Comparison of ENCODE assay signal across 7 mouse cellular contexts in the genomic region with DNA sequence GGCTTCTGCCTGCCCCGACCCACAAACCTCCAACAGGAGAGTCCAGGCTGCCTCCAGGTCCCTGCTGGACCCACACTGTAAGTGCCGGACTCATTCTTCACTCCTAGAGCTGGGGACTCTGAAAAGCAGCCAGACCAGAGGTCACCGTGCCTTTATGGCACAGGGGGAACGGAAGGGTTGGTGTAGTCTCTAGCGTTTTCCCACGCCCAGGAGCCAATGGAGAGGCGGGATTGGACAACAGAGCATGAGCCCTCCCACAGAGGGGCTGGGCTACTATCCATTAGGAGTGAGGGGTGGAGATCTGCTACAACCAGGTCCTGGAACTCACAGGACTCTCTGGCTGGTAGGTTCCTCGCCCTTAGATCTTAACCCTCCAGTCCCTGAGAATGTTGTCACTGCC. TPM values are rescaled to one million over a fixed set of nuclear protein-coding genes. Genes with fewer than 3 reads are reported as not detected.
DNase-seq lines count a peak whose midpoint lies in the region; ATAC-seq and TF ChIP-seq lines count a peak whose summit lies in the region.

No protein-coding gene starts in this region.

- peak overlapping the region; percentile 67 for H3K4me2 ChIP-seq in hindbrain, embryonic 16.5 days (ENCODE audit: low read length)
- H3K4me2 ChIP-seq in limb, embryonic 14.5 days (replicated peaks; ENCODE audit: low read depth, low read length, severe bottlenecking), result peak overlapping the region; percentile 54
- peak overlapping the region; percentile 61 for H3K4me2 ChIP-seq in midbrain, embryonic 14.5 days (ENCODE audit: low read length)

- peak overlapping the region; percentile 39 for H3K4me3 ChIP-seq in hindbrain, embryonic 16.5 days (ENCODE audit: low read length)
- H3K4me3 ChIP-seq in limb, embryonic 14.5 days (replicated peaks; ENCODE audit: low read length), result peak overlapping the region; percentile 28
- peak overlapping the region; percentile 33 for H3K4me3 ChIP-seq in midbrain, embryonic 14.5 days (replicated peaks; ENCODE audit: low read depth, low read length)

- TF ChIP-seq POLR2A in limb, embryonic 14.5 days (IDR thresholded peaks at IDR 0.05; ENCODE audit: borderline replicate concordance, extremely low read depth, insufficient read depth, insufficient read length), result no peak

- H3K4me1 ChIP-seq in hindbrain, embryonic 16.5 days (ENCODE audit: control insufficient read depth, insufficient read depth, low read depth, low read length), result peaks cover 9% of the 10 kb centered on the region
- peaks cover 8% of the 10 kb centered on the region for H3K4me1 ChIP-seq in limb, embryonic 14.5 days (ENCODE audit: control insufficient read depth, insufficient read depth, low read length)
- H3K4me1 ChIP-seq in midbrain, embryonic 14.5 days (ENCODE audit: control insufficient read depth, insufficient read depth, low read length), result peaks cover 20% of the 10 kb centered on the region

- peak overlapping the region; percentile 69 for H3K27ac ChIP-seq in hindbrain, embryonic 16.5 days (ENCODE audit: low read depth, low read length)
- no peak overlapping the region for H3K27ac ChIP-seq in limb, embryonic 14.5 days (replicated peaks; ENCODE audit: low read depth, low read length)
- peak overlapping the region; percentile 64 for H3K27ac ChIP-seq in midbrain, embryonic 14.5 days (replicated peaks; ENCODE audit: low read depth, low read length)

- POLR2A ChIA-PET in Patski (lab: Charles Lee), result no interaction called here

- H3K36me3 ChIP-seq in hindbrain, embryonic 16.5 days (ENCODE audit: control insufficient read depth, insufficient read depth, low read length), result no peaks in the 10 kb centered on the region
- no peaks in the 10 kb centered on the region for H3K36me3 ChIP-seq in limb, embryonic 14.5 days (ENCODE audit: control insufficient read depth, insufficient read depth, low read length)
- no peaks in the 10 kb centered on the region for H3K36me3 ChIP-seq in midbrain, embryonic 14.5 days (ENCODE audit: control insufficient read depth, insufficient read depth, low read length)

- no peak for TF ChIP-seq CTCF in Patski (IDR thresholded peaks at IDR 0.05)

- peak; percentile 58 for ATAC-seq in Patski
- peak; percentile 88 for ATAC-seq in hindbrain, embryonic 16.5 days
- ATAC-seq in limb, embryonic 14.5 days (ENCODE audit: low FRiP score, low read depth), result peak; percentile 89
- ATAC-seq in midbrain, embryonic 14.5 days (ENCODE audit: low FRiP score, low TSS enrichment), result peak; percentile 70; the same call in 1 of the 2 replicates

- CTCF ChIA-PET in Patski (lab: Charles Lee), result no interaction called here

- no peak for DNase-seq in Patski (ENCODE audit: low read depth, low spot score)
- peak; percentile 77 for DNase-seq in cerebellum, adult 9-11 months
- DNase-seq in gastrocnemius, postnatal 10 days, result peak; percentile 41
- peak; percentile 79 for DNase-seq in limb, embryonic 14.5 days (ENCODE audit: low spot score)
- DNase-seq in midbrain, embryonic 14.5 days, result peak; percentile 87
- peak; percentile 73 for DNase-seq in testis, postnatal 14 days (ENCODE audit: low spot score)

- H3K9ac ChIP-seq in hindbrain, embryonic 16.5 days (ENCODE audit: low read depth, low read length), result peak overlapping the region; percentile 56
- 0 out of 2 replicates have a peak overlapping the region, but pooled peaks have one; percentile 41 for H3K9ac ChIP-seq in limb, embryonic 14.5 days (ENCODE audit: low read depth, low read length, severe bottlenecking)
- H3K9ac ChIP-seq in midbrain, embryonic 14.5 days (replicated peaks; ENCODE audit: low read length), result peak overlapping the region; percentile 47

- WGBS in hindbrain, embryonic 16.5 days, result under 1% methylated on average over 8 of the region's 8 CpGs
- WGBS in limb, embryonic 14.5 days, result 2% methylated on average over 8 of the region's 8 CpGs
- WGBS in midbrain, embryonic 14.5 days, result under 1% methylated on average over 8 of the region's 8 CpGs

- H3K9me3 ChIP-seq in hindbrain, embryonic 16.5 days (ENCODE audit: control insufficient read depth, low read length), result no peaks in the 10 kb centered on the region
- H3K9me3 ChIP-seq in limb, embryonic 14.5 days (ENCODE audit: control insufficient read depth, low read length), result no peaks in the 10 kb centered on the region
- no peaks in the 10 kb centered on the region for H3K9me3 ChIP-seq in midbrain, embryonic 14.5 days (ENCODE audit: control insufficient read depth, low read length)

- H3K27me3 ChIP-seq in Patski, result peaks cover 23% of the 10 kb centered on the region
- H3K27me3 ChIP-seq in hindbrain, embryonic 16.5 days (replicated peaks; ENCODE audit: control insufficient read depth, insufficient read depth, low read length), result no peaks in the 10 kb centered on the region
- peaks cover 31% of the 10 kb centered on the region for H3K27me3 ChIP-seq in limb, embryonic 14.5 days (ENCODE audit: control insufficient read depth, insufficient read depth, low read length)
- no peaks in the 10 kb centered on the region for H3K27me3 ChIP-seq in midbrain, embryonic 14.5 days (ENCODE audit: control insufficient read depth, insufficient read depth, low read length)

- in situ Hi-C loops in Patski (cut with MboI; ENCODE audit: low pct_unique_long_range_greater_than_20kb), result no loop called here

RNA-seq across cellular contexts. Expression of a gene that starts 14.4 kb away (rescaled TPM):
- polyA plus RNA-seq in Patski (2021), result not detected
- under 1 TPM in 1 of 2 experiments, not detected in 1; 0.36 TPM for total RNA-seq in gastrocnemius, postnatal 10 days (2021)
- 146 and 167 TPM in 2 replicates for polyA plus RNA-seq in hindbrain, embryonic 16.5 days (2015; fragmentation: Nextera tagmentation; extraction: Ambion mirVana)
- polyA plus RNA-seq in limb, embryonic 14.5 days (2012; rRNA removed), result 0.60 and 1.6 TPM in 2 replicates
- polyA plus RNA-seq in limb, embryonic 14.5 days (2014; fragmentation: Nextera tagmentation; extraction: Ambion mirVana), result 0.30 and 0.77 TPM in 2 replicates
- 111 and 123 TPM in 2 replicates for polyA plus RNA-seq in midbrain, embryonic 14.5 days (2014; fragmentation: Nextera tagmentation; extraction: Ambion mirVana)

RNA-seq across cellular contexts. Expression of a gene that starts 17.6 kb away (rescaled TPM):
- 29.1 TPM for polyA plus RNA-seq in Patski (2021)
- 10 to 100 TPM; 26.1 to 28.7 TPM for total RNA-seq in gastrocnemius, postnatal 10 days (2021)
- 37.8 and 39.5 TPM in 2 replicates for polyA plus RNA-seq in hindbrain, embryonic 16.5 days (2015; fragmentation: Nextera tagmentation; extraction: Ambion mirVana)
- 76.3 and 86.2 TPM in 2 replicates for polyA plus RNA-seq in limb, embryonic 14.5 days (2012; rRNA removed)
- polyA plus RNA-seq in limb, embryonic 14.5 days (2014; fragmentation: Nextera tagmentation; extraction: Ambion mirVana), result 36.9 and 43.9 TPM in 2 replicates
- 30.6 and 38.8 TPM in 2 replicates for polyA plus RNA-seq in midbrain, embryonic 14.5 days (2014; fragmentation: Nextera tagmentation; extraction: Ambion mirVana)

RNA-seq across cellular contexts. Expression of a gene that starts 18.0 kb away (rescaled TPM):
- polyA plus RNA-seq in Patski (2021), result 0.13 TPM
- 1 to 10 TPM; 1.8 to 4.2 TPM for total RNA-seq in gastrocnemius, postnatal 10 days (2021)
- 0.23 and 0.27 TPM in 2 replicates for polyA plus RNA-seq in hindbrain, embryonic 16.5 days (2015; fragmentation: Nextera tagmentation; extraction: Ambion mirVana)
- 4.1 and 5.8 TPM in 2 replicates for polyA plus RNA-seq in limb, embryonic 14.5 days (2012; rRNA removed)
- polyA plus RNA-seq in limb, embryonic 14.5 days (2014; fragmentation: Nextera tagmentation; extraction: Ambion mirVana), result 0.87 and 0.99 TPM in 2 replicates
- polyA plus RNA-seq in midbrain, embryonic 14.5 days (2014; fragmentation: Nextera tagmentation; extraction: Ambion mirVana), result not detected in 2 replicates

RNA-seq across cellular contexts. Expression of a gene that starts 47.4 kb away (rescaled TPM):
- polyA plus RNA-seq in Patski (2021), result 31.6 TPM
- 100 to 1,000 TPM; 121 to 143 TPM for total RNA-seq in gastrocnemius, postnatal 10 days (2021)
- polyA plus RNA-seq in hindbrain, embryonic 16.5 days (2015; fragmentation: Nextera tagmentation; extraction: Ambion mirVana), result 67.8 and 80.1 TPM in 2 replicates
- 24.3 and 33.6 TPM in 2 replicates for polyA plus RNA-seq in limb, embryonic 14.5 days (2012; rRNA removed)
- polyA plus RNA-seq in limb, embryonic 14.5 days (2014; fragmentation: Nextera tagmentation; extraction: Ambion mirVana), result 48.0 and 51.8 TPM in 2 replicates
- 52.1 and 53.2 TPM in 2 replicates for polyA plus RNA-seq in midbrain, embryonic 14.5 days (2014; fragmentation: Nextera tagmentation; extraction: Ambion mirVana)

Comparison
In these comparisons a context has a peak if more than half of its experiments do, and no peak if none do; other contexts are left out.
1. RNA of a gene that starts 14.4 kb away (polyA plus RNA-seq): 146 to 167 TPM in hindbrain, embryonic 16.5 days and 111 to 123 TPM in midbrain, embryonic 14.5 days; 0.30 to 1.6 TPM in limb, embryonic 14.5 days and not detected in Patski (single experiment); every median in the first group is over 10 times any median in the second.
2. Peak in every context shown above with its lines, with median percentiles within 50 percentile points of each other: ATAC-seq, H3K4me2 ChIP-seq, H3K4me3 ChIP-seq and H3K9ac ChIP-seq.